Mouse (Mus musculus) forebrain, embryonic 12.5 days (tissue): ENCODE results near the gene Gm20481. TPM values are rescaled to one million over a fixed set of nuclear protein-coding genes. Genes with fewer than 3 reads are reported as not detected.
A peak's percentile ranks its signal among the peaks of the same experiment; 100 is the strongest.
"Not testable (repeated sequence)": the region's sequence is repeated elsewhere in the genome, so short reads cannot be mapped to it uniquely, and the experiment has no call there.

Experiments used
- ATAC-seq: fragments of 200-750 bp; cut with Nextera tagmentation; 2 replicates; pipeline ENCODE4 v1.8.0; 2017; ENCODE audit warnings: moderate TSS enrichment; ENCODE audit not compliant: low FRiP score
- H3K27ac ChIP-seq: fragments of 300-500 bp; sonication (generic); 2 replicates; pipeline ENCODE4 v1.5.1; 2016; ENCODE audit warnings: mild to moderate bottlenecking
- H3K27me3 ChIP-seq: fragments of 300-500 bp; sonication (generic); 2 replicates; pipeline ENCODE4 v1.6.1; 2016; ENCODE audit warnings: mild to moderate bottlenecking
- H3K36me3 ChIP-seq: fragments of 300-500 bp; sonication (generic); replicated peaks from 2 replicates; pipeline ENCODE4 v1.6.1; 2016; ENCODE audit warnings: mild to moderate bottlenecking
- H3K4me1 ChIP-seq: fragments of 300-500 bp; sonication (generic); 2 replicates; pipeline ENCODE4 v1.6.1; 2016
- H3K4me2 ChIP-seq: fragments of 300-500 bp; sonication (generic); 2 replicates; pipeline ENCODE4 v1.6.1; 2016; ENCODE audit warnings: mild to moderate bottlenecking, moderate library complexity
- H3K4me3 ChIP-seq: fragments of 300-500 bp; sonication (generic); replicated peaks from 2 replicates; pipeline ENCODE4 v1.5.1; 2016; ENCODE audit warnings: mild to moderate bottlenecking
- H3K9ac ChIP-seq: fragments of 300-500 bp; sonication (generic); 2 replicates; pipeline ENCODE4 v1.6.1; 2016; ENCODE audit warnings: mild to moderate bottlenecking
- H3K9me3 ChIP-seq: fragments of 300-500 bp; sonication (generic); 2 replicates; pipeline ENCODE4 v1.6.1; 2016
- WGBS: fragments of 180-500 bp; shearing (Covaris S2); methylation state at CpG from one replicate; pipeline ENCODE4 v1.1.7; 2016; 5-methylcytosine and 5-hydroxymethylcytosine counted together
- polyA plus RNA-seq: library from polyadenylated mRNA; unstranded; fragments of >200 nt; fragmentation: Nextera tagmentation; extraction: Ambion mirVana; gene quantifications from 2 replicates; pipeline ENCODE4 v1.2.1, GENCODE M21; 2016

The Gm20481 gene
- polyA plus RNA-seq, 1 experiment from 2014 or later = not detected

- Histone ChIP-seq H3K4me3 (no peak overlapping the region), H3K27ac (no peak overlapping the region), H3K36me3 (no peaks in the 10 kb centered on the region), H3K4me1 (peaks cover 7% of the 10 kb centered on the region), H3K9me3 (no peaks in the 10 kb centered on the region), H3K27me3 (no peaks in the 10 kb centered on the region), H3K9ac (no peak overlapping the region), H3K4me2 (no peak overlapping the region)
- 86% methylated on average over 4 of the region's 4 CpGs for WGBS
- ATAC-seq = no peak
These were observed 26.4 kb upstream of the Gm20481 start for GRCm38 (mm10) chr17:34943128-34943815.

DNA sequence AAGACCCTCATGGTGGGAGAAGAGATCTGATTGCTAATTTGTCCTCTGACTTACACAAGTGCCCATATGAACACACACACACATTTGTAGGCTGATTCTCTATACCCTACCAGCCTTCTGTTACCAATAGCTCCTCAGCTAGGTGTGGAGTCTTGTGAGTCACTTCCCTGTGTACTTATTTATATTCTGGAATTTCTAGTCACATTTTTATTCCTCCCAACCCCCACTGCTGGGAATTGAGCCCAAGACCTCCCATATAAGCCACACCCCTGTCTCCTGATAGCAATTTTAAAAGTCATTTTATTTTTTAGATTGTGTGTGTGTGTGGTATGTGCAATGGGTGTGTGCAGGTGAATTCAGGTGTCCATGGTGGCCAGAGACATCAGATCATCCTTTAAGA lies 25.4 kb upstream of the Gm20481 start:
- Histone ChIP-seq H3K27ac (no peak overlapping the region), H3K36me3 (peaks cover 1% of the 10 kb centered on the region), H3K9ac (no peak overlapping the region), H3K4me3 (no peak overlapping the region), H3K27me3 (no peaks in the 10 kb centered on the region), H3K9me3 (no peaks in the 10 kb centered on the region), H3K4me1 (peaks cover 7% of the 10 kb centered on the region), H3K4me2 (no peak overlapping the region)
- ATAC-seq = no peak

DNA sequence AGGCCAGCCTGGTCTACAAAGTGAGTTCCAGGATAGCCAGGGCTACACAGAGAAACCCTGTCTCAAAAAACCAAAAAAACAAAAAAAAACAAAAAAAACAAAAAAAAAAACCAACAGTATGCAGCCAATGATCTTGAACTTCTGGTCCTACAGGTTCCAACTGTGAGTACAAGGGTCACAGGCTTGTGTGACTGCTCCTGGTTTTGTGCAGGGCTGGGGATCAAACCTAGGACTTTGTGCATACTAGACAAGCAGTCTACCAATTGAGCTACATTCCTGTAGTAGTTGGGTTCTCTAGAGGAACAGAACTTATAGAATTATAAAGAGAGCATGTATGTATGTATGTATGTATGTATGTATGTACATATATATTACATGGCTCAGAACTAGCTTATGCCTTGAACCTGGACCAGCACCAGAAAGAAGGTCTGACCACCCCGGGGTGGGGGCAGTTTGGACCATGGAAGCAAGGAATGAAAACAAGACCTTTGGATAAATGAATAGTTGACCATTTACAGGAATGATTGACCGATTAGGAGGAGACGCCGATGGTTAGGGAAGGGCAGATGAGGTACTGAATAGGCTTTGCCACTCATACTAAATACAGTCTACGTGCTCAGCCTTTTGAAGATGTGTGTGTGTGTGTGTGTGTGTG lies 23.1 kb upstream of the Gm20481 start:
- ATAC-seq = no peak
- H3K9ac ChIP-seq = no peak overlapping the region
- 90% methylated on average over 5 of the region's 5 CpGs for WGBS
- no peak overlapping the region for H3K4me2 ChIP-seq
- H3K4me3 ChIP-seq = no peak overlapping the region
- peaks cover 18% of the 10 kb centered on the region for H3K4me1 ChIP-seq
- no peak overlapping the region for H3K27ac ChIP-seq
- H3K36me3 ChIP-seq = peaks cover 18% of the 10 kb centered on the region
- no peaks in the 10 kb centered on the region for H3K9me3 ChIP-seq
- H3K27me3 ChIP-seq = no peaks in the 10 kb centered on the region

- H3K27ac ChIP-seq = no peak overlapping the region
- H3K27me3 ChIP-seq = no peaks in the 10 kb centered on the region
- no peak overlapping the region for H3K4me3 ChIP-seq
- peaks cover 14% of the 10 kb centered on the region for H3K4me1 ChIP-seq
- H3K36me3 ChIP-seq = peaks cover 18% of the 10 kb centered on the region
- H3K9me3 ChIP-seq = no peaks in the 10 kb centered on the region
- no peak overlapping the region for H3K9ac ChIP-seq
- WGBS = 27% methylated on average over 8 of the region's 8 CpGs
- ATAC-seq = no peak
- no peak overlapping the region for H3K4me2 ChIP-seq
These were observed 22.1 kb upstream of the Gm20481 start for GRCm38 (mm10) chr17:34947606-34948005.

DNA sequence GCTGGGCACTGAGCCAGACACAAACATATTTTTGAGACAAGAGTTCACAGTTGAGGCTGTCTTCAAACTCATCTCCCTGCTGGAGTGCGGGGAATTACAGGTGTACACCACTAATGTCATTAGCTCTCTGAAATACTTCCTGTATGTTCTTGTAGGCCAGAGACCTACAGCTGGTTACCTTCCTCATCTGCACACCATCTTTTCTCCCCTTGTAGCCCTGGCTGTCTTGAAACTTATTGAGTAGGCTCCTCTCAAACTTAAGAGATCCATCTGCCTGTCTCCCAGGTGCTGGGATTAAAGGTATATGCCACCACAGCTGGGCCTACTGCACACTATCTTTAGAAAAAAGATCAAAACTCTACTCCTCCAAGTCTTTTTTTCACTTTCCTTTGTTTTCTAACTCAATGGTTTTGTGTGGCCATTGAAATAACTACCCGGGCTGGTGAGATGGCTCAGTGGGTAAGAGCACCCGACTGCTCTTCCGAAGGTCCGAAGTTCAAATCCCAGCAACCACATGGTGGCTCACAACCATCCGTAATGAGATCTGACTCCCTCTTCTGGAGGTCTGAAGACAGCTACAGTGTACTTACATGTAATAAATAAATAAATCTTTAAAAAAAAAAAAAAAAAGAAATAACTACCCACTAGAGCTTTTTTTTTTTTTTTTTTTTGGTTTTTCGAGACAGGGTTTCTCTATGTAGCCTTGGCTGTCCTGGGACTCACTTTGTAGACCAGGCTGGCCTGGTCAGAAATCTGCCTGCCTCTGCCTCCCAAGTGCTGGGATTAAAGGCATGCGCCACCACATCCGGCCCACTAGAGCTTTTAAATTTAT lies 20.8 kb upstream of the Gm20481 start:
- H3K4me3 ChIP-seq, ATAC-seq, H3K4me2 ChIP-seq, H3K27me3 ChIP-seq, H3K9ac ChIP-seq, H3K9me3 ChIP-seq: not testable (repeated sequence)
- Histone ChIP-seq H3K27ac (0 out of 2 replicates have a peak overlapping the region, but pooled peaks have one; percentile 56), H3K4me1 (peaks cover 14% of the 10 kb centered on the region), H3K36me3 (peaks cover 18% of the 10 kb centered on the region)
- 66% methylated on average over 9 of the region's 9 CpGs for WGBS

DNA sequence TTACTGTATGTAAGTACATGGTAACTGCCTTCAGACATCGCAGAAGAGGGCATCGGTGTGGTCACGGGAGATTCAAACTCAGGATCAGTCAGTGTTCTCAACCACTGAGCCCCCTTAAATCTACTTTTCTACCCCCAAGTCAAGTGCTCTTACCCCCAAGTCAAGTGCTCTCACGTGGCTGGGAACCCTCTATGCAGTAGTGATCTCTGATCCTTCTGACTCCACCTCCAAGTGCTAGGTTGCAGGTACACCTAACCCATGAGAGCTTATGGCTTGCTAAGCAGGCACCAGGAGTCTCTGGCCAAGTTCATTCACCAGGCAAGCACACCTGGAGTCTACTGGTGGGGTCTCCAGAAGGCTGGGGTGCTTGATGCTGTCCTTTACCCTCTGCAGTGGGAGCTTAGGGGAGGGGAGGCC lies 20.2 kb upstream of the Gm20481 start:
- H3K4me2 ChIP-seq = 0 out of 2 replicates have a peak overlapping the region, but pooled peaks have one; percentile 73
- peaks cover 14% of the 10 kb centered on the region for H3K4me1 ChIP-seq
- WGBS = 35% methylated on average over 4 of the region's 4 CpGs
- no peak for ATAC-seq
- 0 out of 2 replicates have a peak overlapping the region, but pooled peaks have one; percentile 95 for H3K4me3 ChIP-seq
- H3K36me3 ChIP-seq = peaks cover 18% of the 10 kb centered on the region
- peak overlapping the region; percentile 62 for H3K27ac ChIP-seq
- no peaks in the 10 kb centered on the region for H3K9me3 ChIP-seq
- no peak overlapping the region for H3K9ac ChIP-seq
- H3K27me3 ChIP-seq = peaks cover 3% of the 10 kb centered on the region; the same call in 1 of the 2 replicates

- WGBS = 28% methylated on average over 10 of the region's 10 CpGs
- H3K27ac ChIP-seq = peak overlapping the region; percentile 93
- peaks cover 15% of the 10 kb centered on the region for H3K27me3 ChIP-seq
- peaks cover 14% of the 10 kb centered on the region for H3K4me1 ChIP-seq
- no peaks in the 10 kb centered on the region for H3K9me3 ChIP-seq
- H3K36me3 ChIP-seq = peaks cover 18% of the 10 kb centered on the region
- H3K4me2 ChIP-seq = peak overlapping the region; percentile 73
- peak overlapping the region; percentile 95 for H3K9ac ChIP-seq
- ATAC-seq = no peak
- H3K4me3 ChIP-seq = peak overlapping the region; percentile 95
These were observed 18.9 kb upstream of the Gm20481 start for GRCm38 (mm10) chr17:34950514-34951455.

DNA sequence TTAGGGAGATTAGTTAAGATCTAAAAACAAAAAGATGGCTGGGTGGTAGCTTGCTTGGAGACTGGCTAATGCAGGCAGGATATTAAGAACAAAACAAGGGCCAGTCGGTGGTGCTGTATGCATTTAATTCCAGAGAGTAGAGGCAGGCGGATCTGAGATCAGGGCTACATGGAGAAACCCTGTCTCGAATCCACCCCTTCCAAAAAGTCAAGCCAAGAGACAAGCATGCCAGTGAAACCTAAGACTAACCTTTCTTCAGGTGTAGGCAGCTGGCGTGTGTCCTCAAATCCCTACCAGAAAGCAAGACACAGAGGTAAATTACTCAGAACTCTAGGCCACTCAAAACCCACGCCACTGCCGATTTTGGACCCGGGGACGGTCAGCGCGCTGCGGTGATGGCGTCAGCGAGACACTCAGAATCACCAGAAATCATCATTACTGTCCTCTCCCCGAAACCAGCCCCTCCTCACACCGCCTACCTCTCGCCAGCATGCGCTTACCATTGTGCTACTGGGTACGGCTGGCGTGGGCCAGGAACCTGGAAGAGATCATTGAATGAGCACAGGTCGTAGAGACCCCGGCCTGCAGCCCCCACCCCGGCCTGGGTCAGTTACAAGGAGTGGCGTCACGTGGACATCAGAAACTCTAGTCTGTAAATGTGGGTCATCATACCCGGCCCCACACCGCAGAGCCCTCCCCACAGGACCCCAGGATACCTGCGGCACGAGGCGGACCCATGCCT lies 17.9 kb upstream of the Gm20481 start:
- Histone ChIP-seq H3K9me3 (no peaks in the 10 kb centered on the region), H3K9ac (peak overlapping the region; percentile 95), H3K4me3 (peak overlapping the region; percentile 95), H3K27me3 (peaks cover 20% of the 10 kb centered on the region), H3K4me2 (peak overlapping the region; percentile 73), H3K36me3 (peaks cover 18% of the 10 kb centered on the region), H3K27ac (peak overlapping the region; percentile 93), H3K4me1 (peaks cover 14% of the 10 kb centered on the region)
- under 1% methylated on average over 29 of the region's 29 CpGs for WGBS
- ATAC-seq = no peak

DNA sequence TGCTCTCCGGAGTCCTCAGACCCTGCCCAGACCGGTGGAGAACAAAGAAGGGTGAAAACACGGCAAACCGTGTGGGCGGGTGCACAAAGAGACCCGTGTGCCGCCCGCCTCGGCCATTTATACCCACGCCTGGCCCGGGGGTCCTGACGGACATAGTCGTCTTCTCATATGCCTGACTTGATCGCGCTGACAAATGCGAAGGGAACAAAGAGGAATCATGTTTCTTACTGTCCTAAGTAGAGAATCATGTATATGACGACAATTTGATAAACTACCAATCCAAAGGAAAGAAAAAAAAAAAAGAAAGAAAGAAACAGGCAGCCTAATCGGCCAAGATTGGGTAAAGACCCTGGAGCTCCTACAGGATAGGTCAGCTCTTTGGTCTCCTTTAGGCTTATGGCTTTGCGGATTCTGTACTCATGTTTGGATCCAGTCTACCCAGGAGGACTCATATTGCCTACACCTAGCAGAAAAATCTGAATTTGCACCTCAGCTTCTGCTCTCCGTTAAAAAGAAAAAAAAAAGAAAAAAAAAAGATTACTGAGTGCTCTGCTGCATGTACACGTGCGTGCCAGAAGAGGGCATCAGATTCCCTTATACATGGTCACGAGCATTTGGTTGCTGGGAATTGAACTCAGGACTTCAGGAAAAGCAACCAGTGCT lies 17.2 kb upstream of the Gm20481 start:
- WGBS = under 1% methylated on average over 23 of the region's 23 CpGs
- peaks cover 14% of the 10 kb centered on the region for H3K4me1 ChIP-seq
- peak; percentile 90 for ATAC-seq

DNA sequence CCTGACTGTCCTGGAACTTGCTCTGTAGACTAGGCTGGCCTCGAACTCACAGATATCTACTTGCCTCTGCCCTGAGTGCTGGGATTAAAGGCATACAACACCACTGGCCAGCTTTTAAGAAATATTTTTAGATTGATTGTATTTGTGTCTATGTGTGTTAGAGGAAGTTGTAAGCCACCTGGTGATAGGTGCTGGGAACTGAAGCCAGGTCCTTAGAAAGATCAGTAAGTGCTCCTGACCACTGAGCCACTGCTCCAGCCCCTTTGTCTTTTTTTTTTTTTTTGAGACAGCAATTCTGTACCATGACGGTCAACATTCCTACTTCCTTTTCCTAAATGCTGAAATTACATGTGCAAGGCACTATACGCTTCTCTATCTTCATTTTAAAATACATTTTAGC lies 16.5 kb upstream of the Gm20481 start:
- H3K4me2 ChIP-seq = peak overlapping the region; percentile 73; the same call in 1 of the 2 replicates
- H3K4me1 ChIP-seq = peaks cover 14% of the 10 kb centered on the region
- peaks cover 18% of the 10 kb centered on the region for H3K36me3 ChIP-seq
- ATAC-seq = no peak
- WGBS = 92% methylated on average over 3 of the region's 3 CpGs
- no peaks in the 10 kb centered on the region for H3K9me3 ChIP-seq
- peaks cover 22% of the 10 kb centered on the region for H3K27me3 ChIP-seq
- peak overlapping the region; percentile 95; the same call in 1 of the 2 replicates for H3K4me3 ChIP-seq
- no peak overlapping the region for H3K9ac ChIP-seq
- no peak overlapping the region for H3K27ac ChIP-seq

More for the DNA sequence above, 17.2 kb upstream of the Gm20481 start:
- Histone ChIP-seq H3K4me2 (peak overlapping the region; percentile 73), H3K36me3 (peaks cover 18% of the 10 kb centered on the region), H3K27ac (peak overlapping the region; percentile 93), H3K9ac (peak overlapping the region; percentile 95), H3K4me3 (peak overlapping the region; percentile 95), H3K9me3 (no peaks in the 10 kb centered on the region), H3K27me3 (peaks cover 22% of the 10 kb centered on the region)
